Mouse (Mus musculus) lung, postnatal 0 days (tissue): ENCODE data around the gene Akap8. TPM values are rescaled to one million over a fixed set of nuclear protein-coding genes. Genes with fewer than 3 reads are reported as not detected.

ENCODE experiments used
- ATAC-seq: fragments of 200-750 bp; cut with Nextera tagmentation; 2 replicates; pipeline ENCODE4 v1.8.0; 2017; ENCODE audit warnings: moderate library complexity
- DNase-seq: peaks from one replicate; pipeline ENCODE4 v3.0.0-alpha.2; 2016; ENCODE audit warnings: low spot score
- H3K27ac ChIP-seq: fragments of 300-500 bp; sonication (generic); 2 replicates; pipeline ENCODE4 v1.5.1; 2014; ENCODE audit warnings: antibody characterized with exemption, mild to moderate bottlenecking, low read length, mixed read lengths
- H3K27me3 ChIP-seq: fragments of 300-500 bp; sonication (generic); replicated peaks from 2 replicates; pipeline ENCODE4 v1.6.1; 2014; ENCODE audit warnings: low read length, mixed read lengths; ENCODE audit not compliant: insufficient read depth
- H3K36me3 ChIP-seq: fragments of 300-500 bp; sonication (generic); 2 replicates; pipeline ENCODE4 v1.6.1; 2014; ENCODE audit warnings: low read length, mixed read lengths; ENCODE audit not compliant: insufficient read depth
- H3K4me1 ChIP-seq: fragments of 300-500 bp; sonication (generic); 2 replicates; pipeline ENCODE4 v1.6.1; 2014; ENCODE audit warnings: antibody characterized with exemption, low read depth, low read length, mixed read lengths; ENCODE audit not compliant: insufficient read depth
- H3K4me2 ChIP-seq: fragments of 300-500 bp; sonication (generic); replicated peaks from 2 replicates; pipeline ENCODE4 v1.6.1; 2014; ENCODE audit warnings: low read depth, mild to moderate bottlenecking, low read length, moderate library complexity, mixed read lengths
- H3K4me3 ChIP-seq: fragments of 300-500 bp; sonication (generic); 2 replicates; pipeline ENCODE4 v1.5.1; 2014; ENCODE audit warnings: low read depth, low read length
- H3K9ac ChIP-seq: fragments of 300-500 bp; sonication (generic); replicated peaks from 2 replicates; pipeline ENCODE4 v1.6.1; 2014; ENCODE audit warnings: low read depth, mild to moderate bottlenecking
- H3K9me3 ChIP-seq: fragments of 300-500 bp; sonication (generic); 2 replicates; pipeline ENCODE4 v1.6.1; 2016; ENCODE audit warnings: low read length, mixed read lengths
- CTCF ChIP-seq: IDR thresholded peaks from 2 replicates; pipeline ENCODE4 v1.5.1; 2016; ENCODE audit warnings: antibody characterized with exemption, mild to moderate bottlenecking
- EP300 ChIP-seq: IDR thresholded peaks from 2 replicates; pipeline ENCODE4 v1.6.1; 2016; ENCODE audit warnings: antibody characterized with exemption, mild to moderate bottlenecking, control low read depth
- WGBS: fragments of 180-500 bp; shearing (Covaris S2); extraction: QIAGEN DNeasy Blood & Tissue Kit; methylation state at CpG from one replicate; pipeline ENCODE4 v1.1.7; 2014; 5-methylcytosine and 5-hydroxymethylcytosine counted together
- polyA plus RNA-seq: library from polyadenylated mRNA; unstranded; fragments of >200 nt; fragmentation: Nextera tagmentation; extraction: Ambion mirVana; gene quantifications from 2 replicates; pipeline ENCODE4 v1.2.1, GENCODE M21; 2015

Gene Akap8
- polyA plus RNA-seq, 1 experiment from 2014 or later, result 30.2 TPM

DNA sequence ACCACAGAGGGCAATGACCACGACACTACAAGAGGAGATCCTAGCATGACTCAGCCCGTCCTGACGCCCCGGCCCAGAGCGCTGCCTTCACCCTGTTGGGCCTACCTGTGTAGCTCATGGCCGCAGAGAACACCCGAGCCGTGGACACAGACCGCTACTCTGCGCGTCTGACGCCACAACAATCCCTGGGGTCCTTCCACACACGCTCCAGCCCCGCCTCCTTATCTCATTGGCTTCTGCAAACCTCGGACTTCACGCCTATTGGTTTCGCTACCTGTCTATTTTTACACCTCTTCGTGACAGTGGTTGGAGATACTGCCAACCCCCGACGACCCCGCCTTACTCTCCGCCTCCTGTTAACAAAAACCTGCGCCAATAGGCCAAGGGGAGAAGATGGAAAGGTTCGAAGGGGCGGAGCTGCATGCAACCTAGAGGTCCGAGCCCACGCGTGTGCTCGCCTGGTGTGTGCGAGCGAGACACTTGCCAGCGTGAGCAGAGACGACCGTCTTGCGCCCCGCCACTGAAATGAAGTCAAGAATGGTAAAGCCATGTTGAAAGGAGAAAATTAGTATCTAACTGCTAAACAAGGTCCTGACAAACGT, 29.4 kb upstream of the Akap8 start, which contains the start of gene Akap8l:
Gene Akap8l (minus strand): TSS at position 226 of the 602 bp plus-strand sequence.
- Histone ChIP-seq H3K27me3 (no peaks in the 10 kb centered on the region), H3K4me1 (peaks cover 4% of the 10 kb centered on the region; the same call in 1 of the 2 replicates), H3K4me3 (peak within 1 kb of the TSS; percentile 92), H3K9ac (peak within 1 kb of the TSS; percentile 86), H3K4me2 (peak within 1 kb of the TSS; percentile 96), H3K36me3 (peaks cover 12% of the 10 kb centered on the region), H3K9me3 (no peaks in the 10 kb centered on the region), H3K27ac (peak within 1 kb of the TSS; percentile 87)
- TF ChIP-seq EP300 (peak; percentile 56; the same call in 1 of the 2 replicates), CTCF (no peak)
- DNase-seq (peak; percentile 99), ATAC-seq (peak; percentile 99)
- WGBS, result under 1% methylated on average over 37 of the region's 37 CpGs

DNA sequence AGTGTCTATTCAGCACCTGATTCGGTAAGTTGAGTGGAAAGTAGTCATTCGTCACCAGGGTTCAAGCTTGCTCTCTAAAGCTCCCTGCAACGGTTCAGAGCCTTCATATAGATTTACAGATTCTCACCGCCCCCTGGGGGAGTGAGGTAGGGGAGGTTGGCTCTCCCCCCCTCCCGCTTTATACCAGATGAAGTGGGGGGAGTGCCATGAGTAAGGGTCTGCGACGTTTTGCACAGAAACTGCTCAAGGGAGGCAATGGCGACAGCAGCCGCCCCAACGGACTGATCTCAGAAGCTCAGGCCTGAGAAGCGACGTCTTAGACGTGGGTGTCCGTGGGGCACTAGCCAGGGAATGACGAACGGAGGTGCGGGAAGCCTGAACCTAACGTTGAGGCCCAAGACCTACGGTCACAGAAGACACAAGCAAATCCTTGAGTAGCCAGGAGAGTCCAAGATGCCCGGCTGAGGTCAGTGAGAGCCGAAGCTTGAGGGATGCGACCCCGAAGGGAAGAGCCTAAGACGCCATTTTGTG, 28.9 kb upstream of the Akap8 start:
- Histone ChIP-seq H3K27me3 (no peaks in the 10 kb centered on the region), H3K4me2 (peak overlapping the region; percentile 96), H3K9me3 (no peaks in the 10 kb centered on the region), H3K27ac (peak overlapping the region; percentile 87), H3K9ac (peak overlapping the region; percentile 86), H3K36me3 (peaks cover 7% of the 10 kb centered on the region; the same call in 1 of the 2 replicates), H3K4me3 (peak overlapping the region; percentile 92), H3K4me1 (peaks cover 4% of the 10 kb centered on the region; the same call in 1 of the 2 replicates)
- ATAC-seq (peak; percentile 16), DNase-seq (peak; percentile 28)
- under 1% methylated on average over 24 of the region's 24 CpGs for WGBS
- TF ChIP-seq CTCF (peak; percentile 17; the same call in 1 of the 2 replicates), EP300 (no peak)

DNA sequence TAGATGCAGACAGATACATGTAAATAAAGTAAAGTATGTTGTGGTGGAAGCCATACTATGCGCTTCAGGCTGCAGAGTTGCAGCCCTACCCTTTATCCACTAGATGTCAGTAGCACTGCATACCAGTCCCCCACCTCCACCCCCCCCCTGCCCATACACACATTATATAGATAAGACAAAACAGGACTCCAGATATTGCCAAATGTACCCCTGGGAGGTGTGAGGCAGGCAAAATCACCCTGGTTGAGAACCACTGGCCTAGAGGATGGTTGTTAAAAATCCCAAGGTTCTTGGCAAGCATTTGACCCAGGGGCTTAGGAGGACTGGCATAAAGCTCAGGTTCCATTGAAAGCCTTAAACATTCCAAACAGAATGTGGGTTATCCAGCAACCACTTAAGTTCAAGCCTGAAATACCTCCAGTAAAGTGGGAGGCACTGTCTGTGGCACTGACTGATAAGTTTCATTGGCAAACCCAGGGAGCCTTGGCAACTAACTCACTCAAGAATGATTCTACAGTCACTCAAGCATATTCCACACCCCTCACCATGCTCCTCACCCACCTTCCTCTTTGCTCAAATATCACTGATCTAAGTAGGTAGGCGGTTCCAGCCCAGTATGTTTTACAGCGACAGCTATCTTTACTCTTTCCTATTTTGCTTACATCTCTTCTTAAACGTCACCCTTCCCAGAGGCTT, 28.1 kb upstream of the Akap8 start:
- Histone ChIP-seq H3K27me3 (no peaks in the 10 kb centered on the region), H3K9me3 (no peaks in the 10 kb centered on the region), H3K4me1 (peaks cover 4% of the 10 kb centered on the region; the same call in 1 of the 2 replicates), H3K27ac (peak overlapping the region; percentile 87), H3K4me3 (peak overlapping the region; percentile 92), H3K4me2 (peak overlapping the region; percentile 96), H3K36me3 (no peaks in the 10 kb centered on the region; the same call in 1 of the 2 replicates), H3K9ac (peak overlapping the region; percentile 86; the same call in 1 of the 2 replicates)
- TF ChIP-seq CTCF, result peak; percentile 93
- TF ChIP-seq EP300, result 0 out of 2 replicates have a peak, but pooled peaks have one; percentile 10
- ATAC-seq, result peak; percentile 27; the same call in 1 of the 2 replicates
- WGBS, result 5% methylated on average over 4 of the region's 4 CpGs
- DNase-seq, result peak; percentile 72

GRCm38 (mm10) chr17:32348406-32348805, 27.4 kb upstream of the Akap8 start:
- H3K27ac ChIP-seq, result no peak overlapping the region
- WGBS, result 80% methylated on average over 2 of the region's 2 CpGs
- H3K27me3 ChIP-seq, result no peaks in the 10 kb centered on the region
- TF ChIP-seq EP300, result no peak
- no peak for TF ChIP-seq CTCF
- no peaks in the 10 kb centered on the region; the same call in 1 of the 2 replicates for H3K36me3 ChIP-seq
- no peak overlapping the region for H3K4me2 ChIP-seq
- ATAC-seq (no peak), DNase-seq (no peak)
- no peak overlapping the region for H3K9ac ChIP-seq
- no peak overlapping the region for H3K4me3 ChIP-seq
- no peaks in the 10 kb centered on the region for H3K9me3 ChIP-seq
- H3K4me1 ChIP-seq, result peaks cover 4% of the 10 kb centered on the region; the same call in 1 of the 2 replicates

- no peak overlapping the region for H3K27ac ChIP-seq
- peaks cover 10% of the 10 kb centered on the region for H3K36me3 ChIP-seq
- no peak for DNase-seq
Measured at GRCm38 (mm10) chr17:32341102-32341501, 20.1 kb upstream of the Akap8 start.

DNA sequence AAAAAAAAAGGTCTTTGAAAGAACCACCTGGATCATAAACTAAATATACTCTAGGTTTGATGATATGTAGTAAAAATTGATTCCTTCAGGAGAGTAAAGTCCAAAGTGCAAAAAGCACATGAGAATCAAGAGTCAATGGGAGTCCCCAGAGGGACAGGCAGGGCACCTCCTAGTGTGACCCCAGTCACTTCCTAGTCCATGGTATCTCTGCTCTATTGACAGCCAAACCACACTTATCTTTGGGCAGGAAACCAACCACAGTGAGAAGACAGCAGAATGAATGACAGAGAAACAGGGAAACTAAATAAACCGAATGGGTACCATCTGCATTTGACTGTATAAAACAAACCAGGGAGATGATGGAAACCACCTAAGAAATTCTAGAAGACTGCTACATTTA, 19.1 kb upstream of the Akap8 start:
- no peak overlapping the region for H3K4me3 ChIP-seq
- no peak overlapping the region for H3K9ac ChIP-seq
- no peaks in the 10 kb centered on the region for H3K27me3 ChIP-seq
- peaks cover 18% of the 10 kb centered on the region for H3K36me3 ChIP-seq
- H3K27ac ChIP-seq, result no peak overlapping the region
- H3K4me2 ChIP-seq, result no peak overlapping the region
- no peak for TF ChIP-seq EP300
- no peak for TF ChIP-seq CTCF
- no peaks in the 10 kb centered on the region for H3K4me1 ChIP-seq
- WGBS, result 76% methylated on average over 1 of the region's 1 CpGs
- no peak for ATAC-seq
- no peak for DNase-seq
- H3K9me3 ChIP-seq, result no peaks in the 10 kb centered on the region

More at GRCm38 (mm10) chr17:32341102-32341501, 20.1 kb upstream of the Akap8 start:
- H3K4me1 ChIP-seq, result no peaks in the 10 kb centered on the region
- no peak overlapping the region for H3K9ac ChIP-seq
- TF ChIP-seq EP300, result no peak
- TF ChIP-seq CTCF, result no peak
- no peak overlapping the region for H3K4me3 ChIP-seq
- 83% methylated on average over 1 of the region's 1 CpGs for WGBS
- H3K27me3 ChIP-seq, result no peaks in the 10 kb centered on the region
- no peaks in the 10 kb centered on the region for H3K9me3 ChIP-seq
- H3K4me2 ChIP-seq, result no peak overlapping the region
- ATAC-seq, result no peak
